Mouse (Mus musculus): Measurements from ENCODE around the gene Intu.

The Intu gene
- long read RNA-seq, experiment 1, partial matches to known transcripts, result 1 of 1 reads
- long read RNA-seq, experiment 1, other reads (novel, unspliced or antisense), result 0 of 1 reads
- long read RNA-seq, experiment 2, result 0 reads

- intact Hi-C loops (cut with DNase I), result no loop called here
Measured at GRCm38 (mm10) chr3:40531286-40532141, at the start of gene Intu. Gene Intu, plus strand, starts transcription at chr3:40531286.

DNA sequence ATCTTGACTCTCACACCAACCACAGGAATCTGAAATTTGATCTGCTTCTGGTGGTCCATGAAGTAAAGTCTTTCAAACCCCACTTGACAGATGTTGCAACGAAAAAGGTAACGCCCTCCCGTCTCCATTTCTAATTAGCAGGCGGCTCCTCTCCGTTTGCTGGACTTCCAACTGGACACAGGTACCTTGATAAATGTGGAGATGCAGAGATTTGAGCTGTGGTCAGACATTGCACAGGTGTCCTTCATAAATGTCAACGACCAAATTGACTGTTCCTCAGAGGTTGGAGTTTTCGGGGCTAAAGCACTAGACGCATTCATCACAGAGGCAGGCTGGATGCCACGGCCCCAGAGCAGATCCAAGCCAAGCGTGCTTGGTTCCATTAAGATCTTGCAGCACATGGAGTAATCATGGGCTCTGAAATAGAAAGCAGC lies 47.8 kb upstream of the Intu start:
- intact Hi-C loops (cut with DNase I), result no loop called here

DNA sequence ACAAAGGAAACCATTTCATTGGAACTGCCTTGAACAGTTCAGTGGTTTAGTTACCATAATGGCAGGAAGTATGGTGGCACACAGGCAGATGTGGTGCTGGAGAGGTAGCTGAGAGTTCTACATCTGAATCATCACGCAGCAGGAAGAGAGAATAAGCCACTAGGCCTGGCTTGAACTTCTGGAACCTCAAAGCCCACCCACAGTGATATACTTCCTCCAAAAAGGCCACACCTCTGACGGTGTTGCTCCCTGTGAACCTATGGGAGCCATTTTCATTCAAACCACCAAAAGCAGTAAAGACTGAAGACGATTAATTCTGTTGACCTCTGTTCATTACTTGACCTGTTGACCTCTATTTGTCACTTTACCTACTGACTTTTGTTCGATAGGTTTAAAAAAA lies 43.7 kb upstream of the Intu start:
- intact Hi-C loops (cut with DNase I), result no loop called here

DNA sequence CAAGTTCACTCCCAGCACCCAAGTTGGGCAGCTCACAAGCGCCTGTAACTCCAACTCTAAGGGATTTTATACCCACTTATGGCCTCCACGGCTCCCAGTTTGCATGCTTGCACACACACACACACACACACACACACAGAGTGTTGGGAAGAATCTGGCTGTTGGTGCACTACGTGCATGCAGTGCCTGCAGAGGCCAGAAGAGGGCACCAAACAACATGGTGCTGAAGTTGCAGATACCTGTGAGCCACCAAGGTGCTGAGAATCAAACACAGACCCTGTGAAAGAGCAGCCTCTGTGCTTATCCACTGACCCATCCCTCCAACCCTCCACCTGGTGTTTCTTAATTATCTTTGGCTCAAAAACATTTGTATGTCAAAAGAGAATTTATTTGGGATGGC lies 39.3 kb upstream of the Intu start:
- intact Hi-C loops (cut with DNase I), result no loop called here

GRCm38 (mm10) chr3:40498898-40499297 lies 32.2 kb upstream of the Intu start:
- intact Hi-C loops (cut with DNase I), result no loop called here

GRCm38 (mm10) chr3:40500157-40500808 lies 30.8 kb upstream of the Intu start:
- intact Hi-C loops (cut with DNase I), result no loop called here

GRCm38 (mm10) chr3:40504377-40504776 lies 26.7 kb upstream of the Intu start:
- intact Hi-C loops (cut with DNase I), result no loop called here

DNA sequence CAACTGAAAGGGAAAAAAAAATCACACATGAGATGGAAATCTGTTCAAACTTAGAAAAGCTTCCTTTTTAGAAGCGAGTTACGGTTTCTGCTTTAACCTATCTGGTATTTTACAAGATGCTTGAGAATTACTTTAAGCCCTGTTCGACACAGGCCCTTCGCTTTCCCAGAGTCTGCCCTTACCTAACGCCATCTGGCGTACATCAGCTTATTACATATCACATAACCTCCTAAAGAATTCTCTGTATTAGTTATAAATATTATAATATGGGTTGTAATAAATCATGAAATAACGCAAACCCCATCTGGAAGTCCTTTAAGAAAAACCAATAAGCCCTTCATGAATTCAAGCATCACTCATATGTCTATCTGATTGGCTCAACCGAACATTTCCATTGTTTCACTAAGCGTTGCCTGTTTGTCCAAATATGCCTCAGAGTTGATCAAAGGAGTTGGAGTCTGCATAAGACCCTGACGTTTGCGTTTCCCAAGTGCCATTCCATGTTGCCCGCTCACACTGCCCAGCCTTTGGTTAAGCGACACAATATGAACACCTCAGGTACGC lies 25.6 kb upstream of the Intu start:
- intact Hi-C loops (cut with DNase I), result no loop called here

DNA sequence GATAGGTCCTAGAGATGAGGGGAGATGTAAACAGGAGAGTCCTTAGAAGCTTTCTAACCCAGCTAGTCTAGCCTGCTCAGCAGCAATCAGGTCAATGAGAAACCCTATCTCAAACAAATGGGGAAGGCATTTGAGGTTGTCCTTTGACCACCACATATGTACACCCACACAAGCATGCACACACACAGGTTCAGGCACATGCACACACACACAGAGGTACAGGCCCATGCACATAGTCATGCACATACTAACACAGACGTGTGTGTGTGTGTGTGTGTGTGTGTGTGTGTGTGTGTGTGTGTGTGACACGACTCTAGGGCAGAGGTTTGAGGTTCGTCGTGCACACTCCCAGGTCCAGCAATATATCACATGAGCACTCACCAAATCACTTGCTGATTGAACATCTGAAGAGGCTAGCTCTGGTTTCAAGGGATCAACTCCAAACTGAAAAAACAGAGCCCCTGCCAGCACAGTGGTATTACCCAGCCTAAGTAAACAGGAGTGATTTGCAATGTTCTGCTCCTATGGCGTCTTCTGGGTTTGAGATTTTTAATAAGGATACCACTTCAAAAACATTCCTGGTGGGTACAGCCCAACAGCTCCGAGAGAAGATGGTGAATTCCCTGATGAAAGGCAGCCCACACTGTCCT lies 22.0 kb upstream of the Intu start:
- intact Hi-C loops (cut with DNase I), result no loop called here

DNA sequence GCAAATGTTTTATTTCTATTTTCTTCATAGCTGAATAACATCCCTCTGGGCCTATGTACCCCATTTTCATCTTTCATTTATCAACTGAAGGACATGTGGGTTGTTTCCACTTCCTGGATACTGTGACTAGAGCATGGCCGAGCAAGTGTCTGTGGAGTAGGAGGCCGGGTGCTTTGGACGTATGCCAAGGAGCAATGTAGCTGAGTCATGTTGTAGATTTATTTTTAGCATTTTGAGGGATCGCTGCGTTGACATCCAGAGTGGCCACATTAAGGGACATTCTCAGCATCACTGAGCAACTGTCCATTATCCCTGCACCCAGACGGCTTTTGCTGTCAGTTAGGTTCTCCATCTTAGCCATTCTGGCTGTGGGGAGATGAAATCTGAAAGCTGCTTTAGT lies 20.5 kb upstream of the Intu start:
- intact Hi-C loops (cut with DNase I), result no loop called here

- intact Hi-C loops (cut with DNase I), result no loop called here
Measured at GRCm38 (mm10) chr3:40512936-40513829, 17.9 kb upstream of the Intu start.

DNA sequence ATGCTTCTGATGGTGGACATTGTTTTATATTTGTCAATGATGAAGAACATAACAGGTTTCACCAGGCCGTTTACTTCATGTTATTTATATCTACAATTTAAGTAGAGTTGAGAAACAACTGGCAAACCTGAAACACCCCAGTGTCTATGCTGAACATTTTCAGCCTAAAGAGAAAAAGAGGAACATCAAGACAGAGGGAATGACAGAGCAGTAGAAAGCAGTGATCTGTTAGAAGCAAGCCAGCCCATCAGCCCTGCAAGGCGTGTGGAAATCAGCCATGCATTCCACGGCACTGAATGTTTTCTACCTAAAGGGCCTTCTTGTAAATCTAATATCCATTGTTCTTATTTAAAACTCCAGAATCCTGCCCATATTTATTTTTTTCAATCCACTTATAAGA lies 12.8 kb upstream of the Intu start:
- intact Hi-C loops (cut with DNase I), result no loop called here

DNA sequence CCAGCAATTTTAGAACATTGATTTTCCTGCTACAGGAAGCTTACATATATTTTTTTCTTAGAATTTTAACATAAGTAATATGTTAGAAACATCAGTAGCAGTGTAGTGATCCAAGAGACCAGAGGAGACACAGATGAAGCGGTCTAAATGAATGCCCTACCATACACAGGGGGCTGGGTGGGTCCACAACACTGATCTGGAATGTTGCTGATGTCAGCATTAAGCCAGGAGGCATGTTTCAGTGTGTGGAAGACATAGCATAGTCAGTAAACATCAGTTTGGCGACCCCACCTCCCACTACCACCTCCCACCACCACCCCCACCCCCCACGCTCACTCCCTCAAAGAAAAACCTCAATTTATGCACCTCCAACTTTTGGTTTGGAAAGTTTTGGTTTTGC lies 11.5 kb upstream of the Intu start:
- intact Hi-C loops (cut with DNase I), result no loop called here

- intact Hi-C loops (cut with DNase I), result no loop called here
Measured at GRCm38 (mm10) chr3:40520567-40520966, 10.5 kb upstream of the Intu start.

GRCm38 (mm10) chr3:40522446-40522845 lies 8.6 kb upstream of the Intu start:
- intact Hi-C loops (cut with DNase I), result no loop called here

DNA sequence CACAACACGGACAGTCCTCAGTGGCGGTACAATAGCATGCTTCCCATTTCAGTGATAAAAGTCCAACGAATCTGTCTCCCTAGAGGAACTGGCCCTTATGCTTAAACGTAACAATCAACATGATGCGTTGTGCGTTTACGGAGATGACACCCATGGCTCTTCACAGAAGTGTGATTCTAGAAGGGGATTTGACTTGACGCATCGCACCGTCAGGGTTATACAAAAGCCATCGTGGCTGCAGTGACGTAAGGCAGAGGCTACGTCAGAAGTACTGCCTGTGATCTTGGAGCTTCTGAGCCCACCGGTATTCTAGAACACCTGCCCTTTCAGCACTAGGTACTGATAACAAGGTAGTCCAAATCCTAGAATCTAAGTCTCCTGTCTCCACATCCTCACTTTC lies 8.2 kb upstream of the Intu start:
- intact Hi-C loops (cut with DNase I), result no loop called here

DNA sequence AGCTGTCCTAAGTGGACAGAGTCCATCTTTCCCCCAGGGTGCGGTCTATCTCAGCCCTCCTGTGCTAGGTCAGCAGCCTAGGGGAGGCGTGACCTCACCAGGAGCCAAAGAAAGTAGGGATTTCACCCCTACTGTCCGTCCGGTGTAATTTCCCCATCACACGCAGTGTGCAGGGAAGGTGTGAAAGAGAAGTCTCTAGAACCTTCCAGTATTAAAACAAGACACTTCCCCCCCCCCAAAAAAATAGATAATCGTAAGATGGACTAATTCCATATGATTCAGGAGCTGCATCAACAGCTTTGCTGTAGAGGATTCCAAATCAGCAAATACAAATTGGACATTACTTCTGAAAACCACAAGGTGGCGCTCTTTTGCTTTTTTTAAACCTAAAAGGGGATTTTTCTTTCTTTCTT lies 7.7 kb upstream of the Intu start:
- intact Hi-C loops (cut with DNase I), result no loop called here

- intact Hi-C loops (cut with DNase I), result loop anchor here (5.0 kb wide), 1 partner anchor 217 kb away; the partner anchor contains the start of gene Hspa4l
Measured at GRCm38 (mm10) chr3:40524841-40525240, 6.2 kb upstream of the Intu start.

DNA sequence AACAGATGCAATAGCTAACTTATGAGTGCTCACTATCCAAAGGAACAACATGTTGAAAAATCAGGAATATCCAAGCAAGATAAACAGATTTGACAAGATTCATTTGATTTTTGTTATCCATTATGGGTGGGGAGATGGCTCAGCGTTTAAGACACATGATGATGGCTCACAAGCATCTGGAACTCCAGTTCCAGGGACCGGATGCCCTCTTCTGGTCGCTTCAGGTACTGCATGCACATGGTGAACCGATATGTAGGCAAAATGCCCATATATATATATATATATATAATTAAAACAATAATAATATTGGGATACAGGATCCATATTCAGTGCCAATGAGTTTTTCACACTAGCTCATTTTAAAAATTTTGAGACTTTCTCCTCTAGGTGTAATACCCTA lies 5.7 kb upstream of the Intu start:
- intact Hi-C loops (cut with DNase I), result loop anchor here (5.0 kb wide), 1 partner anchor 217 kb away; the partner anchor contains the start of gene Hspa4l

DNA sequence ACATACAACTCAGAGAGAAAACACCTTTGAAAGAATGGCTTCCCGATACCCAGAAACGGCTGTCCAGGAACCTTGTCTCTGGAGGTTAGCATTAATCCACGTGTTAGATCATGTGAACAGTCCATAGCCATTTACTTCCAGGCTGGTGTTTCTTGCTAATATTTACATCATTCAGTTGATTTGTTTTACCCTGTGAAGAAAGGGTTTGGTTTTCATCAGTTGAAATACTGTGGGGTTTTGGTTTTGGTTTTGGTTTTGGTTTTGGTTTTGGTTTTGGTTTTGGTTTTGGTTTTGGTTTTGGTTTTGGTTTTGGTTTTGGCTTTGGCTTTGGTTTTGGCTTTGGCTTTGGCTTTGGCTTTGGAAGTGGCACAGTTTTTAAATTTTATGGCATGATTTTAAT lies 5.0 kb upstream of the Intu start:
- intact Hi-C loops (cut with DNase I), result loop anchor here (5.0 kb wide), 1 partner anchor 216 kb away; the partner anchor contains the start of gene Hspa4l

All from adrenal gland (tissue).